In the genomic region with DNA sequence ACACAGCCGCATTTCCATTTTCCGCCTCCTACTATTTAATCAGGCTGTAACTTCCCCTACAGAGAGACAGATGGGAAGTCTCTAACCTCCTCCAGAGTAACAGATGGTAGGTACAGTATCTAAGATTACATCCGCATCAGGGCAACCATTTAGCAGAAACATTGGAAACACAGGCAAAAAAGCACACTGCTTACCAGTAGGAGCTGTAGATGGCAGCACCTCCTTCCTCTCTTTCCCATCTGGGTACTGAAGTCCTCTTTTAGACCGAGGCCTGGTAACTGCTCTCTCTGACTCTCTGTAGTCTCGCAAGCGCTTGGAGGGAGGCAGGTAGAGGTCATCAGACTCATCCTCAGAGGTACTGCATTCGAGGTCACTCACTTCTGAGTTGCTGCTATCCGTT, we compare ENCODE assay signal across 7 mouse cellular contexts. TPM values are rescaled to one million over a fixed set of nuclear protein-coding genes. Genes with fewer than 3 reads are reported as not detected.
DNase-seq lines count a peak whose midpoint lies in the region; ATAC-seq lines count a peak whose summit lies in the region.

No protein-coding gene starts in this region.

- no peak overlapping the region for H3K9ac ChIP-seq in kidney, embryonic 14.5 days (ENCODE audit: low read depth, low read length)
- H3K9ac ChIP-seq in limb, embryonic 15.5 days: no peak overlapping the region

- no peak overlapping the region for H3K4me3 ChIP-seq in kidney, embryonic 14.5 days (ENCODE audit: low read length)
- no peak overlapping the region for H3K4me3 ChIP-seq in limb, embryonic 15.5 days

- H3K27me3 ChIP-seq in kidney, embryonic 14.5 days (ENCODE audit: control insufficient read depth, insufficient read depth, low read length): no peaks in the 10 kb centered on the region
- H3K27me3 ChIP-seq in limb, embryonic 15.5 days: no peaks in the 10 kb centered on the region

- H3K27ac ChIP-seq in kidney, embryonic 14.5 days (ENCODE audit: low read depth, low read length): no peak overlapping the region
- H3K27ac ChIP-seq in limb, embryonic 15.5 days: 0 out of 2 replicates have a peak overlapping the region, but pooled peaks have one; percentile 2

- H3K36me3 ChIP-seq in kidney, embryonic 14.5 days (ENCODE audit: control insufficient read depth, insufficient read depth, low read length): peaks cover 67% of the 10 kb centered on the region
- H3K36me3 ChIP-seq in limb, embryonic 15.5 days: peaks cover 46% of the 10 kb centered on the region

- H3K4me1 ChIP-seq in kidney, embryonic 14.5 days (ENCODE audit: control insufficient read depth, insufficient read depth, low read length): no peaks in the 10 kb centered on the region
- H3K4me1 ChIP-seq in limb, embryonic 15.5 days: no peaks in the 10 kb centered on the region

- no peak overlapping the region for H3K4me2 ChIP-seq in kidney, embryonic 14.5 days (replicated peaks; ENCODE audit: low read depth, low read length)
- no peak overlapping the region for H3K4me2 ChIP-seq in limb, embryonic 15.5 days

- 84% methylated on average over 8 of the region's 8 CpGs for WGBS in kidney, embryonic 14.5 days
- WGBS in limb, embryonic 15.5 days: 82% methylated on average over 8 of the region's 8 CpGs

- DNase-seq in urinary bladder, postnatal 14 days (ENCODE audit: low spot score): peak; percentile 26
- DNase-seq in urinary bladder, postnatal 4 days (ENCODE audit: low spot score in 2 of 2): no peak
- DNase-seq in cerebellum, postnatal 36 days: peak; percentile 62 to 70
- peak; percentile 18 for DNase-seq in right cerebral cortex, postnatal 25 days
- no peak for DNase-seq in ovary, postnatal 10 days (ENCODE audit: low spot score)

- H3K9me3 ChIP-seq in kidney, embryonic 14.5 days (ENCODE audit: control insufficient read depth, low read length): no peaks in the 10 kb centered on the region
- H3K9me3 ChIP-seq in limb, embryonic 15.5 days: no peaks in the 10 kb centered on the region

- ATAC-seq in kidney, embryonic 14.5 days (ENCODE audit: low FRiP score, low TSS enrichment): 0 out of 2 replicates have a peak, but pooled peaks have one; percentile 46
- no peak for ATAC-seq in limb, embryonic 15.5 days (ENCODE audit: insufficient number of reproducible peaks, low FRiP score, low TSS enrichment, low read depth)

RNA-seq across cellular contexts. Expression of gene Sgo1, which starts 10.4 kb away (rescaled TPM):
- polyA plus RNA-seq in kidney, embryonic 14.5 days (2014; fragmentation: Nextera tagmentation; extraction: Ambion mirVana): 48.4 and 51.1 TPM in 2 replicates
- polyA plus RNA-seq in limb, embryonic 15.5 days (2015; fragmentation: Nextera tagmentation; extraction: Ambion mirVana): 26.5 and 28.2 TPM in 2 replicates

Comparison
In these comparisons a context has a peak if more than half of its experiments do, and no peak if none do; other contexts are left out.
1. DNase-seq: peak in urinary bladder, postnatal 14 days (single experiment), cerebellum, postnatal 36 days (2 of 2) and right cerebral cortex, postnatal 25 days (single experiment); none in urinary bladder, postnatal 4 days (0 of 2) and ovary, postnatal 10 days (single experiment).